7 mouse cellular contexts compared by ENCODE assay signal in genomic region chr2:153292305-153292861, GRCm38 (mm10). TPM values are rescaled to one million over a fixed set of nuclear protein-coding genes. Genes with fewer than 3 reads are reported as not detected.
DNase-seq lines count a peak whose midpoint lies in the region; ATAC-seq and TF ChIP-seq lines count a peak whose summit lies in the region.

No protein-coding gene starts in this region.

- no peaks in the 10 kb centered on the region for H3K9me3 ChIP-seq in embryonic facial prominence, embryonic 10.5 days
- no peaks in the 10 kb centered on the region for H3K9me3 ChIP-seq in intestine, embryonic 16.5 days (ENCODE audit: control insufficient read depth, low read length)
- H3K9me3 ChIP-seq in lung, embryonic 16.5 days (ENCODE audit: control insufficient read depth, low read length): no peaks in the 10 kb centered on the region

- no peak overlapping the region for H3K27ac ChIP-seq in embryonic facial prominence, embryonic 10.5 days (replicated peaks)
- H3K27ac ChIP-seq in intestine, embryonic 16.5 days (ENCODE audit: low read length): no peak overlapping the region
- no peak overlapping the region for H3K27ac ChIP-seq in lung, embryonic 16.5 days (ENCODE audit: low read length)
- H3K27ac ChIP-seq in thymus, adult 2 months (ENCODE audit: control insufficient read depth, insufficient read depth, low read length): no peak overlapping the region

- DNase-seq in A20 (ENCODE audit: low read depth, low spot score): peak; percentile 76
- peak; percentile 71 for DNase-seq in CD4-positive helper T cell, adult 2 months (ENCODE audit: low read depth, low spot score)
- no peak for DNase-seq in embryonic facial prominence, embryonic 10.5 days (ENCODE audit: low spot score)
- peak; percentile 25 for DNase-seq in retina, postnatal 7 days (ENCODE audit: low read depth, low spot score)
- no peak for DNase-seq in thymus, adult 2 months

- no peaks in the 10 kb centered on the region for H3K27me3 ChIP-seq in embryonic facial prominence, embryonic 10.5 days (replicated peaks; ENCODE audit: low read depth, poor library complexity, severe bottlenecking)
- no peaks in the 10 kb centered on the region for H3K27me3 ChIP-seq in intestine, embryonic 16.5 days (replicated peaks; ENCODE audit: control insufficient read depth, insufficient read depth, low read length)
- H3K27me3 ChIP-seq in lung, embryonic 16.5 days (ENCODE audit: control insufficient read depth, insufficient read depth, low read depth, low read length): no peaks in the 10 kb centered on the region
- H3K27me3 ChIP-seq in thymus, adult 2 months (ENCODE audit: control insufficient read depth, insufficient read depth, low read length): no peaks in the 10 kb centered on the region

- 54% methylated on average over 7 of the region's 7 CpGs for WGBS in embryonic facial prominence, embryonic 10.5 days
- 50% methylated on average over 7 of the region's 7 CpGs for WGBS in intestine, embryonic 16.5 days
- WGBS in lung, embryonic 16.5 days: 46% methylated on average over 7 of the region's 7 CpGs
- 44% methylated on average over 7 of the region's 7 CpGs for WGBS in thymus, adult 2 months

- no peak for TF ChIP-seq POLR2A in thymus, adult 2 months (IDR thresholded peaks at IDR 0.05; ENCODE audit: control insufficient read depth, extremely low read depth, insufficient read depth, low read length, poor library complexity)

- TF ChIP-seq CTCF in thymus, adult 2 months (IDR thresholded peaks at IDR 0.05; ENCODE audit: borderline replicate concordance, control insufficient read depth, extremely low read depth, insufficient read depth, low read length, poor library complexity): no peak

- peak; percentile 37 for ATAC-seq in intestine, embryonic 16.5 days
- no peak for ATAC-seq in lung, embryonic 16.5 days (ENCODE audit: low read depth)

- H3K4me2 ChIP-seq in intestine, embryonic 16.5 days (ENCODE audit: low read depth, low read length): peak overlapping the region; percentile 68
- H3K4me2 ChIP-seq in lung, embryonic 16.5 days (ENCODE audit: low read depth, low read length): peak overlapping the region; percentile 89

- peak overlapping the region; percentile 99 for H3K4me3 ChIP-seq in embryonic facial prominence, embryonic 10.5 days
- peak overlapping the region; percentile 75 for H3K4me3 ChIP-seq in intestine, embryonic 16.5 days (ENCODE audit: low read length)
- peak overlapping the region; percentile 93 for H3K4me3 ChIP-seq in lung, embryonic 16.5 days (ENCODE audit: low read length)
- no peak overlapping the region for H3K4me3 ChIP-seq in thymus, adult 2 months (ENCODE audit: control insufficient read depth, insufficient read depth, low read length)

- H3K4me1 ChIP-seq in embryonic facial prominence, embryonic 10.5 days: peaks cover 23% of the 10 kb centered on the region
- peaks cover 13% of the 10 kb centered on the region for H3K4me1 ChIP-seq in intestine, embryonic 16.5 days (ENCODE audit: control insufficient read depth, insufficient read depth, low read length)
- H3K4me1 ChIP-seq in lung, embryonic 16.5 days (replicated peaks; ENCODE audit: control insufficient read depth, insufficient read depth, low read length): peaks cover 12% of the 10 kb centered on the region
- peaks cover 11% of the 10 kb centered on the region for H3K4me1 ChIP-seq in thymus, adult 2 months (replicated peaks; ENCODE audit: control insufficient read depth, insufficient read depth, low read length)

- H3K9ac ChIP-seq in intestine, embryonic 16.5 days (ENCODE audit: low read depth, low read length): peak overlapping the region; percentile 85; the same call in 1 of the 2 replicates
- peak overlapping the region; percentile 89 for H3K9ac ChIP-seq in lung, embryonic 16.5 days (ENCODE audit: low read length)

- no peaks in the 10 kb centered on the region; the same call in 1 of the 2 replicates for H3K36me3 ChIP-seq in embryonic facial prominence, embryonic 10.5 days (replicated peaks)
- no peaks in the 10 kb centered on the region for H3K36me3 ChIP-seq in intestine, embryonic 16.5 days (ENCODE audit: control insufficient read depth, insufficient read depth, low read length)
- H3K36me3 ChIP-seq in lung, embryonic 16.5 days (ENCODE audit: control insufficient read depth, insufficient read depth, low read length): no peaks in the 10 kb centered on the region
- no peaks in the 10 kb centered on the region for H3K36me3 ChIP-seq in thymus, adult 2 months (ENCODE audit: control insufficient read depth, insufficient read depth, low read length)

RNA-seq across cellular contexts. Expression of gene Kif3b, which starts 1.2 kb away (rescaled TPM):
- 6.2 and 6.4 TPM in 2 replicates for polyA plus RNA-seq in embryonic facial prominence, embryonic 10.5 days (2016; fragmentation: Nextera tagmentation; extraction: Ambion mirVana)
- 8.2 and 8.3 TPM in 2 replicates for polyA plus RNA-seq in intestine, embryonic 16.5 days (2015; fragmentation: Nextera tagmentation; extraction: Ambion mirVana)
- 7.1 TPM in 2 replicates for polyA plus RNA-seq in lung, embryonic 16.5 days (2015; fragmentation: Nextera tagmentation; extraction: Ambion mirVana)
- 13.0 and 15.7 TPM in 2 replicates for polyA plus RNA-seq in thymus, adult 2 months (2012; rRNA removed)

RNA-seq across cellular contexts. Expression of gene Pofut1, which starts 51.0 kb away (rescaled TPM):
- 4.7 and 5.6 TPM in 2 replicates for polyA plus RNA-seq in embryonic facial prominence, embryonic 10.5 days (2016; fragmentation: Nextera tagmentation; extraction: Ambion mirVana)
- 13.3 and 13.5 TPM in 2 replicates for polyA plus RNA-seq in intestine, embryonic 16.5 days (2015; fragmentation: Nextera tagmentation; extraction: Ambion mirVana)
- 6.2 and 6.7 TPM in 2 replicates for polyA plus RNA-seq in lung, embryonic 16.5 days (2015; fragmentation: Nextera tagmentation; extraction: Ambion mirVana)
- polyA plus RNA-seq in thymus, adult 2 months (2012; rRNA removed): 30.2 and 30.8 TPM in 2 replicates

RNA-seq across cellular contexts. Expression of gene Plagl2, which starts 51.2 kb away (rescaled TPM):
- 25.6 and 28.1 TPM in 2 replicates for polyA plus RNA-seq in embryonic facial prominence, embryonic 10.5 days (2016; fragmentation: Nextera tagmentation; extraction: Ambion mirVana)
- polyA plus RNA-seq in intestine, embryonic 16.5 days (2015; fragmentation: Nextera tagmentation; extraction: Ambion mirVana): 53.5 and 67.5 TPM in 2 replicates
- polyA plus RNA-seq in lung, embryonic 16.5 days (2015; fragmentation: Nextera tagmentation; extraction: Ambion mirVana): 14.4 and 17.1 TPM in 2 replicates
- 29.3 and 34.4 TPM in 2 replicates for polyA plus RNA-seq in thymus, adult 2 months (2012; rRNA removed)

RNA-seq across cellular contexts. Expression of gene Asxl1, which starts 53.2 kb away (rescaled TPM):
- polyA plus RNA-seq in embryonic facial prominence, embryonic 10.5 days (2016; fragmentation: Nextera tagmentation; extraction: Ambion mirVana): 14.2 and 14.4 TPM in 2 replicates
- polyA plus RNA-seq in intestine, embryonic 16.5 days (2015; fragmentation: Nextera tagmentation; extraction: Ambion mirVana): 6.8 and 6.9 TPM in 2 replicates
- 9.0 and 9.6 TPM in 2 replicates for polyA plus RNA-seq in lung, embryonic 16.5 days (2015; fragmentation: Nextera tagmentation; extraction: Ambion mirVana)
- polyA plus RNA-seq in thymus, adult 2 months (2012; rRNA removed): 30.1 and 36.3 TPM in 2 replicates

Comparison
In these comparisons a context has a peak if more than half of its experiments do, and no peak if none do; other contexts are left out.
1. DNase-seq: peak in A20 (single experiment), CD4-positive helper T cell, adult 2 months (single experiment) and retina, postnatal 7 days (single experiment); none in embryonic facial prominence, embryonic 10.5 days (single experiment) and thymus, adult 2 months (single experiment).